Mouse (Mus musculus) liver, adult 2 months (tissue): ENCODE measurements around the gene Arid5b.

Source experiments
- CTCF ChIP-seq: fragments of 200-500 bp; IDR thresholded peaks from 2 replicates; pipeline ENCODE4 v1.5.1; 2011; ENCODE audit warnings: low read depth, low read length, control low read depth
- POLR2A ChIP-seq: fragments of 200-500 bp; IDR thresholded peaks from 2 replicates; pipeline ENCODE4 v1.6.1; 2011; ENCODE audit warnings: low read length, control low read depth; ENCODE audit not compliant: insufficient read depth; ENCODE audit errors: extremely low read depth

GRCm38 (mm10) chr10:68173634-68174033 is 104.9 kb downstream of the Arid5b start:
- TF ChIP-seq CTCF (no peak), POLR2A (no peak)
